Mouse (Mus musculus) embryonic facial prominence, embryonic 15.5 days (tissue): ENCODE data around the gene Furin. TPM values are rescaled to one million over a fixed set of nuclear protein-coding genes. Genes with fewer than 3 reads are reported as not detected.

Source experiments
- ATAC-seq: fragments of 200-750 bp; cut with Nextera tagmentation; 2 replicates; pipeline ENCODE4 v1.8.0; 2017; ENCODE audit warnings: low read depth, moderate TSS enrichment; ENCODE audit not compliant: insufficient number of reproducible peaks, low FRiP score, low TSS enrichment
- H3K27ac ChIP-seq: fragments of 300-500 bp; sonication (generic); replicated peaks from 2 replicates; pipeline ENCODE4 v1.5.1; 2015; ENCODE audit warnings: mild to moderate bottlenecking, inconsistent platforms
- H3K27me3 ChIP-seq: fragments of 300-500 bp; sonication (generic); 2 replicates; pipeline ENCODE4 v1.6.1; 2015; ENCODE audit warnings: inconsistent platforms
- H3K36me3 ChIP-seq: fragments of 300-500 bp; sonication (generic); 2 replicates; pipeline ENCODE4 v1.6.1; 2015; ENCODE audit warnings: mild to moderate bottlenecking, inconsistent platforms
- H3K4me1 ChIP-seq: fragments of 300-500 bp; sonication (generic); 2 replicates; pipeline ENCODE4 v1.6.1; 2015; ENCODE audit warnings: inconsistent platforms
- H3K4me2 ChIP-seq: fragments of 300-500 bp; sonication (generic); replicated peaks from 2 replicates; pipeline ENCODE4 v1.6.1; 2015; ENCODE audit warnings: mild to moderate bottlenecking, inconsistent platforms
- H3K4me3 ChIP-seq: fragments of 300-500 bp; sonication (generic); replicated peaks from 2 replicates; pipeline ENCODE4 v1.5.1; 2015; ENCODE audit warnings: mild to moderate bottlenecking, inconsistent platforms
- H3K9ac ChIP-seq: fragments of 300-500 bp; sonication (generic); 2 replicates; pipeline ENCODE4 v1.6.1; 2015; ENCODE audit warnings: inconsistent platforms
- H3K9me3 ChIP-seq: fragments of 300-500 bp; sonication (generic); replicated peaks from 2 replicates; pipeline ENCODE4 v1.6.1; 2016; ENCODE audit warnings: inconsistent platforms
- WGBS: fragments of 180-500 bp; shearing (Covaris S2); methylation state at CpG from one replicate; pipeline ENCODE4 v1.1.7; 2015; 5-methylcytosine and 5-hydroxymethylcytosine counted together
- polyA plus RNA-seq: library from polyadenylated mRNA; unstranded; fragments of >200 nt; fragmentation: Nextera tagmentation; extraction: Ambion mirVana; gene quantifications from 2 replicates; pipeline ENCODE4 v1.2.1, GENCODE M21; 2015

Gene Furin
- polyA plus RNA-seq, 1 experiment from 2014 or later = 16.0 TPM

DNA sequence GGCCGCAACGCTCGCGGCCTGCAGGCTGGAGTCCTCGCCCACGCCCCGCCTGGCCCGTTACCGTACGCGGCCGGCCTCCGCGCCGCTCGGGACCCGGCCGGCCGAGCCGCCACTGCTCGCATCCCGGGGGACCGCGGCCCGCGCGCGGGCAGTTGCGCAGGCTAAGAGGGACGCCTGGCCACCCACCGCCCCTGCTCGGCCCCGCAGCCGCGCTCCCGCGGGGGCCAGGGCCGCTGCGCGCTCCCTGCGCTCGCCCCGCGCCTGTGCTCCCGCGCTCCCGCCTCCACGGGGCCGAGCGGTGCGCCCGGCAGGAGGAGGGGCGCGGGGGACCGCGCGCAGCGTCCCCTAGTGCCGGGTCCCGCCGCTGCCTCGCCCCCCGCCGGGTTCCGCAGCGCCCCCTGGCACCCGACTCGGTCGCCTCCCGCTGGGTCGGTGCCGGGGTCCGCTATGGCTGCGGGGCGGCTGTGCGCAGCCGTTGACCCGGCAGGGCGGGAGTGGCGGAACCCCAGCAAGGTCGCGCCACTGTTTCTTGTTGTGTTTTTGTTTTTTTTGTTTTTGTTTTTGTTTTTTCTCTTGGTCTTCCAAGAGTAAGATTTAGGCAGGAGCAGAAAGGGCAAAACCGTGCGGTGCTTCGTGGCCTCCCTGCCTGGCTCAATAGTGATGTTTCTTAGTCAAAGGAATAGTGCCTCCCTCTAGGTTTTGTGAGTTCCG, 34.0 kb downstream of the Furin start, which contains the start of gene Man2a2:
TSS of gene Man2a2 (minus strand) at position 335 of the 711 bp plus-strand sequence.
- under 1% methylated on average over 71 of the region's 86 CpGs for WGBS
- H3K4me3 ChIP-seq = peak within 1 kb of the TSS; percentile 60
- peaks cover 29% of the 10 kb centered on the region for H3K4me1 ChIP-seq
- ATAC-seq = peak; percentile 83
- peak within 1 kb of the TSS; percentile 57 for H3K4me2 ChIP-seq
- H3K27ac ChIP-seq = peak within 1 kb of the TSS; percentile 76
- no peaks in the 10 kb centered on the region for H3K9me3 ChIP-seq
- H3K36me3 ChIP-seq = peaks cover 25% of the 10 kb centered on the region
- no peaks in the 10 kb centered on the region for H3K27me3 ChIP-seq
- H3K9ac ChIP-seq = peak within 1 kb of the TSS; percentile 41

DNA sequence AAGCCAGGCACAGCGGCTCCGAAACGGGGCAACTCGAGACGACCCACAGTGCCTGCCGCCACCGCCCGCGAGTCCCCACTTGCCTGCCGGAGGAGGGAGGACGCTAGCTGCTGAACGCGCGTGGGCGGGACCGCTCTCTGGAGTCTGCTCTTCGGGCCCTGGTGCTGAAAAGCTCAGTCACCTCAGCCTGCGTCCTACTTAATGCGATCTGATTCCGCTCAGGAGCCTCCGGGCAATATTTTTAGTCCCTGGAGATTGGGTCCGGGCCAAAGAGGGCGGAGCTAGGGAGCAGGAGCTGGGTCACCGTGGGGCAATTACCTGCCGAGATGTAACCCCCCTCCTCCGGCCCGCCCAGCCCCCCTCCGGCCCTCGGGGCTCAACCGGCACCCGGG, 34.6 kb downstream of the Furin start:
- Histone ChIP-seq H3K4me3 (peak overlapping the region; percentile 60), H3K27me3 (no peaks in the 10 kb centered on the region), H3K4me2 (peak overlapping the region; percentile 57), H3K9me3 (no peaks in the 10 kb centered on the region), H3K36me3 (peaks cover 30% of the 10 kb centered on the region), H3K4me1 (peaks cover 29% of the 10 kb centered on the region), H3K9ac (peak overlapping the region; percentile 41), H3K27ac (peak overlapping the region; percentile 76)
- peak; percentile 67 for ATAC-seq
- WGBS = 0% methylated on average over 31 of the region's 31 CpGs

DNA sequence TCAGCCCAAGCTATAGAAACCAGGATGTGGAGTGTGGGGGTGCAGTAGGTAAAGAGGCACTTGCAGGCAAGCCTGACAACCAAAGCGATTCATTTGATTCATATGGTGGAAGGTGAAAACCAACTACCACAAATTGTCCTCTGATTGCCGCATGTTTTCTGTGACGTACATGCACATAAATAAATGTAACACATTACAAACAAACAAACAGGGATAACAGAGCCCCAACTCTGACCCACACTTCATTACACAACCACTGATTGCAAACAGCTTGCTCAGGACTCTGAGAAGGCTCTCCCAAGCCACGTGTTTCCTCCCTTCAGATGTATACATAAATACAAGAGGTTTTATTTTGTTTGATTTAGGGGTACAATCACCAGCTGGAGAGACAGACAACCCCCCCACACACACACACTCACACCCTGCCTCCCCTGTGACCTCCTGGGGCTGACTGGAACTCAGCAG, 35.2 kb downstream of the Furin start:
- H3K27ac ChIP-seq = peak overlapping the region; percentile 76

DNA sequence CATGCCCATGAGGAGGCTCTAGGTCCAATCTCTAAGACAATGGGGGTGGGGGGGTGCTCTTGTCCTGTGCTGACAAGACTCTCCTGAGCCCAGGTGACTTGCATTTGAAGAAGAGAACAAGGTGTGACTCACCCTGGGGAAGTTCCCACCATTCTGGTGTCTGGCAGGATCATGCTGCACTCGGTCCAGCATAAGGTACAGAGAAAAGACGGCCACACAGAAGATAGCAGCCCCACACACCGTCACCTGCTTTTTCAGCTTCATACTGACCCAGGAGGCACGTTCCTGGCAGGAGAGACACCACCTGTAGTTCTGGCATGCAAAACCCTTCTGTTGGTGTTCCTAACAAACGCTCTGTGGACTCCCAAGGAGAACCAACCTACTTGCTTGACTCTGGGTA, 35.8 kb downstream of the Furin start:
- Histone ChIP-seq H3K4me2 (peak overlapping the region; percentile 57), H3K27ac (peak overlapping the region; percentile 76), H3K36me3 (peaks cover 35% of the 10 kb centered on the region), H3K4me1 (peaks cover 29% of the 10 kb centered on the region), H3K9me3 (no peaks in the 10 kb centered on the region), H3K9ac (no peak overlapping the region), H3K4me3 (peak overlapping the region; percentile 60), H3K27me3 (no peaks in the 10 kb centered on the region)
- no peak for ATAC-seq
- WGBS = 55% methylated on average over 5 of the region's 5 CpGs

More for the DNA sequence above, 35.2 kb downstream of the Furin start:
- Histone ChIP-seq H3K9me3 (no peaks in the 10 kb centered on the region), H3K27me3 (no peaks in the 10 kb centered on the region), H3K4me1 (peaks cover 29% of the 10 kb centered on the region), H3K36me3 (peaks cover 31% of the 10 kb centered on the region), H3K4me3 (peak overlapping the region; percentile 60), H3K4me2 (peak overlapping the region; percentile 57), H3K9ac (peak overlapping the region; percentile 41)
- 21% methylated on average over 4 of the region's 4 CpGs for WGBS
- no peak for ATAC-seq

DNA sequence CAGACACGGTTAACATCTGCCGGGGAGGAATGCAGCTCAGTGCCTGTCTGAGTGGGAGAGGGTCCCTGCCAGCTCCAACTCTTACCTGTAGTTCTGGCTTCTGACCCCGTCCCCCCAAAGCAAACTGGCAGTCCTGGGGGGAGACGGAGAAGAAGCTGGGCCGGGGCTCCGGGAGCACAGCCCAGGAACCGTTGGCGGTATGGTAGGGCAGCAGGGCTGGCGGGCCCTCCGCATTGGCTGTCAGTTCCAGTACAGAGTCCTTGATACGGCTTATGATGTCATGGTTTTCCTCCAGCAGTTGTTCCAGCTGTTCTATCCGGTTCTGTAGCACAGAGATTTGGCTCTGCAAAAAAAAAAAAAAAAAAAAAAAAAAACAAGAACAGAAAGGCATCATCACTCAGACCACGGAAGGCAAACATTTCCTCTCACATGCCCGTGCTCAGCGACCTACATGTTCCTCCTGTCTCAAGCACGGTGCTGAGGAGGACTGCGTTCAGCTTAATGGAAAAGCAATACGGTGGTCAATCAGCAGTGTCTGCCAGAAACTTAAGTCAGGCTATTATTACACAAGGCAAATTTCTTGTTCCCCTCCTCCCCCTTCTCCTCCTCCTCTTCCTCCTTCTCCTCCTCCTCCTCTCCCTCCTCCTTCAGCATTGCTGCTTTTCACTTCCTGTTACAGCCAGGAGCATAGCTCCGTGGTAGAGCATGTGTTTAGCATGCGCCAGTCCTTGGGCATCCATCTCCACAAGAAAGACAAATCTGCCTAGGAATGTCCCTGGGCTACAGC, 36.4 kb downstream of the Furin start:
- no peak for ATAC-seq
- Histone ChIP-seq H3K4me2 (peak overlapping the region; percentile 57), H3K9ac (no peak overlapping the region), H3K4me1 (peaks cover 29% of the 10 kb centered on the region), H3K27ac (peak overlapping the region; percentile 76; the same call in 1 of the 2 replicates), H3K27me3 (no peaks in the 10 kb centered on the region), H3K36me3 (peaks cover 42% of the 10 kb centered on the region), H3K4me3 (0 out of 2 replicates have a peak overlapping the region, but pooled peaks have one; percentile 60), H3K9me3 (no peaks in the 10 kb centered on the region)
- 55% methylated on average over 20 of the region's 20 CpGs for WGBS

DNA sequence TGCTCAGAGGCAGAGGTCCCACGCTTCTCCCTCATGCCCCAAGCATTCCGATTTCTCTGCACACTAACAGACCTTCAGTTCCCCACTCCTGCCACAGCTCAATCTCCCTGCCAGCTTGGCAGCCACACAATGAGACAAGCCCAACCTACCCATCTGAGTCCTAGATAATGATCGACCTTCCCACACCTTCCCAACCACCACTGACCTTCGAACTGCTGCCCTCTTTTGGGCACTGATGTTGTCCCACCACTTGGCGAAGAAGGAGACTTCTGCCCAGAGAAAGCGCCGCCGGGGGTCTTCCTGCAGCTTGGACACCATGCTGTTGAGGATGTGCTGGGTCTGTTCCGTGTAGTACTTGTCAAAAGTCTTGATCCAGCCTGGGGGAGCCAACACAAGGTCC, 37.2 kb downstream of the Furin start:
- Histone ChIP-seq H3K9ac (no peak overlapping the region), H3K4me3 (no peak overlapping the region), H3K27me3 (no peaks in the 10 kb centered on the region), H3K4me1 (peaks cover 29% of the 10 kb centered on the region), H3K27ac (no peak overlapping the region), H3K9me3 (no peaks in the 10 kb centered on the region), H3K36me3 (peaks cover 50% of the 10 kb centered on the region), H3K4me2 (no peak overlapping the region)
- WGBS = 90% methylated on average over 9 of the region's 9 CpGs
- no peak for ATAC-seq

DNA sequence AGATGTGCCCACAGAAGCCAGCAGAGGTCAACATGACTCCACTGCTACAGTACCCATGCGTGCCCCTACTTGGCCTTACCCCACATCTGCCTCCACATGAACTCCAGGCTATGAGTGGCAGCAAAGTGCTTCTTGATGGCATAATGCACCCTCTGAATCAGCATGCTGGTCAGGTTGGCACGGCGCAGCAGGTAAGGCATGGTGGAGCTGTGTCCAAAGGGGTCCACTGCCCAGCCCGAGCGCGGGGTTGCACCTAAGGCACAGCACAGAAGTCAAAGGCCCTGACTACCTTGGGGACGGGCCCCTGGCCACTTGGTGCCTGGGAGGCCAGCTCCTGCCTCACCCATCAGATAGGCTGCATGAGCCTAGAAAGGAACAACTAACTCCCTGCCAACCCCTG, 38.0 kb downstream of the Furin start:
- Histone ChIP-seq H3K9ac (no peak overlapping the region), H3K27ac (no peak overlapping the region), H3K9me3 (no peaks in the 10 kb centered on the region), H3K4me3 (no peak overlapping the region), H3K27me3 (no peaks in the 10 kb centered on the region), H3K36me3 (peaks cover 58% of the 10 kb centered on the region), H3K4me2 (no peak overlapping the region), H3K4me1 (peaks cover 29% of the 10 kb centered on the region)
- 93% methylated on average over 7 of the region's 7 CpGs for WGBS
- no peak for ATAC-seq

DNA sequence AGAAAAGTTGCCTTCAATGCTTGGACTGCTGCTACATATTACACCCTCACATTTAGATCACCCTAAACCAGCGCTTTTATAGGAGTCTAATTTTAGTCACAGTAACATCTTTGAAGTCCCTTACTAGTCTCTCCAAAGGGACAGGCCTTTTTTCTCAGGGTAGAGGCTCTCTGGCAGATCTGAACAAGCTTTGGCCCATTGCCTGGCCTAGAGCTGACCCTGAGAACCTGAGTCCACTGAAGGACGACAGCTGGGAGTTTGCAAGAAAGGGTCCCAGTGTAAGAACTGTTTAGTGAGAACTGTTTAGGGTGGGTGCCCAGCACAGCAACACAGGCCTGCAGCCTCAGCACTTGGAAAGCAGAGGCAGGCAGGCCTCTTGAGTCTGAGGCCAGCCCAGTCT, 39.5 kb downstream of the Furin start:
- Histone ChIP-seq H3K9me3 (no peaks in the 10 kb centered on the region), H3K36me3 (peaks cover 71% of the 10 kb centered on the region), H3K9ac (no peak overlapping the region), H3K4me3 (no peak overlapping the region), H3K27me3 (no peaks in the 10 kb centered on the region), H3K4me1 (peaks cover 23% of the 10 kb centered on the region), H3K4me2 (no peak overlapping the region), H3K27ac (no peak overlapping the region)
- no peak for ATAC-seq
- WGBS = 85% methylated on average over 2 of the region's 2 CpGs

DNA sequence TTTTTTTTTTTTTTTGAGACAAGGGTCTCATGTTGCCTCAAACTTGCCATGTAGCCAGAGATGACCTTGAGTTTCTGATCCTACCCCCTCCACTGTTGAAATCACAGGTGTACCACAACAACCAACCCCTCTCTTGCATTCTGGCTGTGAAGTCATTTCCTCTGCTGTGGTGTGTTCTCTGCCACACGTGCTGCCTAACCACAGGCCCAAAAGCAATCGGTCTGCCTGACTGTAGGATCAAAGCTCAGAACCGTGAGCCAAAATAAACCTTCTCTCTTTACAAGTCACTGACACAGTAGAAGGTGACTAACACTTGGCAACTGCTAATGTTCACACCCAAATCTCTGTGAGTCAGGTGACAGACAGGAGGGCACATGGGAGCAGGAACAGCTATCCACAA, 44.8 kb downstream of the Furin start:
- no peaks in the 10 kb centered on the region for H3K27me3 ChIP-seq
- 65% methylated on average over 3 of the region's 3 CpGs for WGBS
- ATAC-seq = no peak
- H3K4me2 ChIP-seq = no peak overlapping the region
- H3K9ac ChIP-seq = no peak overlapping the region
- H3K4me3 ChIP-seq = no peak overlapping the region
- H3K36me3 ChIP-seq = peaks cover 88% of the 10 kb centered on the region
- H3K9me3 ChIP-seq = no peaks in the 10 kb centered on the region
- no peak overlapping the region for H3K27ac ChIP-seq
- no peaks in the 10 kb centered on the region for H3K4me1 ChIP-seq

DNA sequence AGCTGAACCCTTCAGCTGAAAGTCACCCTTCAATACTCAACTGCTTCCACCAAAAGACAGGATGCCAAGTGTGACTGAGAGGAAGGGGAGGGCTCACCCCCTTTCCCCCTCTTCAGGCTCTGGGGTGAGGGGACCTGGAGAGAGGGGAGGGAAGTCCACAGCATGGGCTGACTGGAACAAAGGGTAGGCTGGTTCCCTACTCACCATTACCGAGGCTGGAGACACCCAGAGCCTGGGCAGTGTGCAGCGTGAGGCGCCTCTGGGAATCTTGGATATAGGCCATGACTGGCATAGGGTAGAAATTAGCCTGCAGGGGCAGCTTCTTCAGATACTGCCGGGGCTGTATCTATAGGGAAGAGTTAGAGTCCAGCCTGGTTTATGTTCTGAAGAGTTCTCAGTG, 47.2 kb downstream of the Furin start:
- ATAC-seq = no peak
- H3K9ac ChIP-seq = no peak overlapping the region
- no peaks in the 10 kb centered on the region for H3K9me3 ChIP-seq
- H3K36me3 ChIP-seq = peaks cover 86% of the 10 kb centered on the region
- H3K4me2 ChIP-seq = no peak overlapping the region
- H3K4me1 ChIP-seq = no peaks in the 10 kb centered on the region
- WGBS = 66% methylated on average over 4 of the region's 4 CpGs
- no peak overlapping the region for H3K4me3 ChIP-seq
- no peaks in the 10 kb centered on the region for H3K27me3 ChIP-seq
- no peak overlapping the region for H3K27ac ChIP-seq

DNA sequence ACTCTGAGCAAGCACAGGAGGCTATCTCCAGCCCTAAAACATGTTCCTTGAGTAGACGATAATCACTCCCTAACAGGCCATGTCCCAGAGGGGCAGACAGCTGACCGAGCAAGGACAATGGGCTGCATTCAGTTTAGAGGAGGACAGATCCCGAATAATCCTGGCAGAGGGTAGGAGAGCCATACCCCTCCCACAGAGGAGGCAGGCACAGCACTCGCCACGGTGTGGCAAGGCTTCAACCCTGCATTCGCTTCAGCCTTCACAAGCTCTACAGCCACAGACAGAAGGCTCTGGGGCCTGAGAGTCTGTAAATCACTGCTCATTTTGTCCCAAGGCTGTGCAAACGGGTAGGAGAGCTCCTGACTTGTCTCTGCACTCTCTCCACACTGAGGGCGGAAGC, 48.1 kb downstream of the Furin start:
- Histone ChIP-seq H3K4me2 (no peak overlapping the region), H3K36me3 (peaks cover 86% of the 10 kb centered on the region), H3K9ac (no peak overlapping the region), H3K27ac (no peak overlapping the region), H3K4me3 (no peak overlapping the region), H3K9me3 (no peaks in the 10 kb centered on the region), H3K27me3 (no peaks in the 10 kb centered on the region), H3K4me1 (no peaks in the 10 kb centered on the region)
- no peak for ATAC-seq
- WGBS = 33% methylated on average over 8 of the region's 8 CpGs
